Mouse (Mus musculus) lung, embryonic 15.5 days (tissue): ENCODE measurements at regions not wholly inside any gene's neighbourhood (a gene's known extent, or its start where the extent isn't known, plus 50 kb on each side); places are given as distances from the start of the nearest gene placed in this dataset.
"Not testable (repeated sequence)": the region's sequence is repeated elsewhere in the genome, so short reads cannot be mapped to it uniquely, and the experiment has no call there.

Source experiments
- ATAC-seq: fragments of 200-750 bp; cut with Nextera tagmentation; 2 replicates; pipeline ENCODE4 v1.8.0; 2017; ENCODE audit warnings: moderate number of reproducible peaks, borderline replicate concordance; ENCODE audit not compliant: low FRiP score, low TSS enrichment; ENCODE audit errors: extremely low read depth
- H3K27ac ChIP-seq: fragments of 300-500 bp; sonication (generic); 2 replicates; pipeline ENCODE4 v1.5.1; 2015; ENCODE audit warnings: moderate library complexity, mild to moderate bottlenecking, inconsistent platforms
- H3K27me3 ChIP-seq: fragments of 300-500 bp; sonication (generic); 2 replicates; pipeline ENCODE4 v1.6.1; 2015; ENCODE audit warnings: inconsistent platforms
- H3K36me3 ChIP-seq: fragments of 300-500 bp; sonication (generic); 2 replicates; pipeline ENCODE4 v1.6.1; 2015; ENCODE audit warnings: inconsistent platforms
- H3K4me1 ChIP-seq: fragments of 300-500 bp; sonication (generic); 2 replicates; pipeline ENCODE4 v1.6.1; 2015; ENCODE audit warnings: inconsistent platforms
- H3K4me2 ChIP-seq: fragments of 300-500 bp; sonication (generic); 2 replicates; pipeline ENCODE4 v1.6.1; 2015; ENCODE audit warnings: inconsistent platforms, mild to moderate bottlenecking, moderate library complexity
- H3K4me3 ChIP-seq: fragments of 300-500 bp; sonication (generic); 2 replicates; pipeline ENCODE4 v1.5.1; 2015; ENCODE audit warnings: mild to moderate bottlenecking, inconsistent platforms
- H3K9ac ChIP-seq: fragments of 300-500 bp; sonication (generic); 2 replicates; pipeline ENCODE4 v1.6.1; 2015; ENCODE audit warnings: inconsistent platforms
- H3K9me3 ChIP-seq: fragments of 300-500 bp; sonication (generic); 2 replicates; pipeline ENCODE4 v1.6.1; 2016; ENCODE audit warnings: inconsistent platforms
- WGBS: fragments of 180-500 bp; shearing (Covaris S2); methylation state at CpG from one replicate; pipeline ENCODE4 v1.1.7; 2015; 5-methylcytosine and 5-hydroxymethylcytosine counted together

GRCm38 (mm10) chr1:78588036-78588435 lies 69.6 kb upstream of the Acsl3 start:
- H3K4me3 ChIP-seq: no peak overlapping the region
- ATAC-seq: no peak
- 80% methylated on average over 11 of the region's 11 CpGs for WGBS
- no peaks in the 10 kb centered on the region for H3K9me3 ChIP-seq
- H3K27me3 ChIP-seq: no peaks in the 10 kb centered on the region
- no peaks in the 10 kb centered on the region for H3K36me3 ChIP-seq
- no peak overlapping the region for H3K27ac ChIP-seq
- no peaks in the 10 kb centered on the region for H3K4me1 ChIP-seq
- no peak overlapping the region for H3K9ac ChIP-seq
- no peak overlapping the region for H3K4me2 ChIP-seq

GRCm38 (mm10) chr1:78588660-78589059 lies 69.0 kb upstream of the Acsl3 start:
- H3K27me3 ChIP-seq, H3K27ac ChIP-seq, H3K4me1 ChIP-seq, H3K4me3 ChIP-seq, H3K36me3 ChIP-seq, H3K9ac ChIP-seq, ATAC-seq, H3K9me3 ChIP-seq, H3K4me2 ChIP-seq: not testable (repeated sequence)
- WGBS: 38% methylated on average over 1 of the region's 1 CpGs

GRCm38 (mm10) chr1:78590558-78590957 lies 67.1 kb upstream of the Acsl3 start:
- Histone ChIP-seq H3K4me1 (peaks cover 7% of the 10 kb centered on the region), H3K27ac (no peak overlapping the region), H3K9me3 (no peaks in the 10 kb centered on the region), H3K36me3 (no peaks in the 10 kb centered on the region), H3K4me2 (no peak overlapping the region), H3K4me3 (no peak overlapping the region), H3K9ac (no peak overlapping the region), H3K27me3 (no peaks in the 10 kb centered on the region)
- WGBS: 59% methylated on average over 5 of the region's 5 CpGs
- ATAC-seq: no peak

GRCm38 (mm10) chr1:78593927-78594641 lies 63.5 kb upstream of the Acsl3 start:
- Histone ChIP-seq H3K9me3 (no peaks in the 10 kb centered on the region), H3K4me2 (no peak overlapping the region), H3K36me3 (no peaks in the 10 kb centered on the region), H3K27me3 (no peaks in the 10 kb centered on the region), H3K4me1 (peaks cover 7% of the 10 kb centered on the region), H3K4me3 (no peak overlapping the region), H3K27ac (peak overlapping the region; percentile 29; the same call in 1 of the 2 replicates), H3K9ac (no peak overlapping the region)
- peak; percentile 77; the same call in 1 of the 2 replicates for ATAC-seq
- 47% methylated on average over 14 of the region's 14 CpGs for WGBS

- no peaks in the 10 kb centered on the region for H3K27me3 ChIP-seq
- H3K9me3 ChIP-seq: no peaks in the 10 kb centered on the region
- H3K36me3 ChIP-seq: no peaks in the 10 kb centered on the region
- no peak overlapping the region for H3K4me2 ChIP-seq
- H3K27ac ChIP-seq: no peak overlapping the region
- no peak overlapping the region for H3K4me3 ChIP-seq
- peaks cover 7% of the 10 kb centered on the region for H3K4me1 ChIP-seq
- no peak for ATAC-seq
- 68% methylated on average over 14 of the region's 14 CpGs for WGBS
- H3K9ac ChIP-seq: no peak overlapping the region
Measured at GRCm38 (mm10) chr1:78595521-78596139, 62.0 kb upstream of the Acsl3 start.

GRCm38 (mm10) chr1:78598561-78598960 lies 59.1 kb upstream of the Acsl3 start:
- WGBS: 65% methylated on average over 5 of the region's 5 CpGs
- no peaks in the 10 kb centered on the region for H3K27me3 ChIP-seq
- no peak overlapping the region for H3K9ac ChIP-seq
- no peak overlapping the region for H3K4me3 ChIP-seq
- ATAC-seq: no peak
- no peaks in the 10 kb centered on the region for H3K9me3 ChIP-seq
- no peaks in the 10 kb centered on the region for H3K36me3 ChIP-seq
- no peak overlapping the region for H3K27ac ChIP-seq
- H3K4me1 ChIP-seq: peaks cover 11% of the 10 kb centered on the region
- no peak overlapping the region for H3K4me2 ChIP-seq

- 20% methylated on average over 1 of the region's 1 CpGs for WGBS
- no peak overlapping the region for H3K9ac ChIP-seq
Measured at GRCm38 (mm10) chr1:78600666-78601065, 57.0 kb upstream of the Acsl3 start.

GRCm38 (mm10) chr1:78601568-78601967 lies 56.1 kb upstream of the Acsl3 start:
- H3K36me3 ChIP-seq: no peaks in the 10 kb centered on the region
- H3K4me1 ChIP-seq: 0 out of 2 replicates have a peak, but pooled peaks cover 4% of the 10 kb centered on the region
- no peak overlapping the region for H3K4me2 ChIP-seq
- no peaks in the 10 kb centered on the region for H3K9me3 ChIP-seq
- H3K9ac ChIP-seq: no peak overlapping the region
- no peak overlapping the region for H3K27ac ChIP-seq
- no peak overlapping the region for H3K4me3 ChIP-seq
- no peak for ATAC-seq
- 31% methylated on average over 3 of the region's 3 CpGs for WGBS
- H3K27me3 ChIP-seq: no peaks in the 10 kb centered on the region

More at GRCm38 (mm10) chr1:78600666-78601065, 57.0 kb upstream of the Acsl3 start:
- no peak overlapping the region for H3K4me2 ChIP-seq
- H3K4me3 ChIP-seq: no peak overlapping the region
- H3K27ac ChIP-seq: no peak overlapping the region
- H3K9me3 ChIP-seq: no peaks in the 10 kb centered on the region
- H3K4me1 ChIP-seq: 0 out of 2 replicates have a peak, but pooled peaks cover 4% of the 10 kb centered on the region
- no peaks in the 10 kb centered on the region for H3K27me3 ChIP-seq
- no peak for ATAC-seq
- no peaks in the 10 kb centered on the region for H3K36me3 ChIP-seq

GRCm38 (mm10) chr1:78602039-78602438 lies 55.6 kb upstream of the Acsl3 start:
- Histone ChIP-seq H3K4me2 (no peak overlapping the region), H3K4me1 (0 out of 2 replicates have a peak, but pooled peaks cover 4% of the 10 kb centered on the region), H3K9ac (no peak overlapping the region)

GRCm38 (mm10) chr1:78602885-78603284 lies 54.7 kb upstream of the Acsl3 start:
- Histone ChIP-seq H3K27me3 (no peaks in the 10 kb centered on the region), H3K4me1 (0 out of 2 replicates have a peak, but pooled peaks cover 4% of the 10 kb centered on the region), H3K9ac (no peak overlapping the region), H3K27ac (no peak overlapping the region), H3K4me3 (no peak overlapping the region), H3K36me3 (no peaks in the 10 kb centered on the region), H3K4me2 (no peak overlapping the region), H3K9me3 (no peaks in the 10 kb centered on the region)
- WGBS: 81% methylated on average over 3 of the region's 3 CpGs
- ATAC-seq: no peak

More at GRCm38 (mm10) chr1:78602039-78602438, 55.6 kb upstream of the Acsl3 start:
- ATAC-seq: no peak
- Histone ChIP-seq H3K27me3 (no peaks in the 10 kb centered on the region), H3K4me3 (no peak overlapping the region), H3K36me3 (no peaks in the 10 kb centered on the region), H3K27ac (no peak overlapping the region), H3K9me3 (no peaks in the 10 kb centered on the region)
- WGBS: 6% methylated on average over 3 of the region's 3 CpGs

GRCm38 (mm10) chr1:78604820-78605550 lies 52.6 kb upstream of the Acsl3 start:
- H3K4me1 ChIP-seq: 0 out of 2 replicates have a peak, but pooled peaks cover 7% of the 10 kb centered on the region
- H3K36me3 ChIP-seq: no peaks in the 10 kb centered on the region
- no peak overlapping the region for H3K27ac ChIP-seq
- H3K9me3 ChIP-seq: no peaks in the 10 kb centered on the region
- H3K4me3 ChIP-seq: no peak overlapping the region
- WGBS: 71% methylated on average over 9 of the region's 9 CpGs
- no peak overlapping the region for H3K4me2 ChIP-seq
- no peaks in the 10 kb centered on the region for H3K27me3 ChIP-seq
- H3K9ac ChIP-seq: no peak overlapping the region
- no peak for ATAC-seq
